Mouse (Mus musculus) gonadal fat pad, adult 2 months (tissue): ENCODE measurements around the gene C1qtnf3. TPM values are rescaled to one million over a fixed set of nuclear protein-coding genes. Genes with fewer than 3 reads are reported as not detected.

Experiments
- DNase-seq: peaks from one replicate; pipeline ENCODE4 v3.0.0-alpha.2; 2012; ENCODE audit warnings: low read depth
- polyA plus RNA-seq: library from polyadenylated mRNA; depleted of rRNA; stranded (reverse); fragments of >200 nt; gene quantifications from 2 replicates; pipeline ENCODE4 v1.2.3, GENCODE M21; 2012; rRNA removed

The C1qtnf3 gene
- 3.5 and 5.0 TPM in 2 replicates for polyA plus RNA-seq

- no peak for DNase-seq
Measured at GRCm38 (mm10) chr15:10951951-10952759, at the start of gene C1qtnf3. TSS of gene C1qtnf3 (plus strand) at chr15:10952332.

GRCm38 (mm10) chr15:10902360-10902759 lies 49.8 kb upstream of the C1qtnf3 start:
- no peak for DNase-seq

- DNase-seq: no peak
Measured at GRCm38 (mm10) chr15:10916611-10917311, 35.4 kb upstream of the C1qtnf3 start.

- no peak for DNase-seq
Measured at GRCm38 (mm10) chr15:10917312-10917660, 34.8 kb upstream of the C1qtnf3 start.

DNA sequence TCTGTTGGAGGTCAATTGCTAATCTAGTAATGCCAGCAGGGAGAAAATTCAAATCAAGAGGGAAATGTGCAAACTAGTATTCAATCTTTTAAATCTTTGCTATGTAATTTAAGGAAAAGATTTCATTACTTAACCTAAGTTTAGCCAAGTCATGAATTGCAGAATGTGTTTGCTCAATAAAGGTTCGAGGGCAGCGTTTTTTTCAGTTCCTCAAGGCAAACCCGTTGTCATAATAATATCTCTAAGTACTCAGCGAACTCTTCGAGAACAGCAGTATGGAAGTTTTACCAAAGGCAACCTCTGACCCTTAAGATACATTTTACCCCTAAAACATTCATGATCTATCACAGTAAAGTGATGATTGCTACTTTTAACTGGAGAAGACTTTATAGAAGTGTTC lies 31.9 kb upstream of the C1qtnf3 start:
- no peak for DNase-seq

DNA sequence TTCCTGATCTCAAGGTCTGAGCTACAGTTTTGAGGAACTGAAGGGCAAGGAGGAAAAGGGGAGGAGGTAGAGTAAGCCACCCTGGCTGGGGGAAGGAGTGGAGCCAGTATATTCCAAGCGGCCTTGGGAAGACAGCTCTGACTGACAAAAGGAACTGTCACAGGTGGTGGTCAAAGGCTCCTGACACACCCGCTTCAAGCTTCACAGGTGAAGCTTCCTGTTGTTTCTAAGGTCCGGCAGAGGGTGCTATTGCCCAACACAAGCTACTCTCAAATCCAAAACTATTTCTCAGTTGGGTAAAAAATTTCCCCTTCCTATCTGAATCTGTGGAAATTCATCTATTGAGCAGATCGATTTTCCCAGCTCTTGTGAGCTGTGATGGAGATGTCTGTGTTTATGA lies 31.1 kb upstream of the C1qtnf3 start:
- no peak for DNase-seq

GRCm38 (mm10) chr15:10922061-10922460 lies 30.1 kb upstream of the C1qtnf3 start:
- DNase-seq: no peak

DNA sequence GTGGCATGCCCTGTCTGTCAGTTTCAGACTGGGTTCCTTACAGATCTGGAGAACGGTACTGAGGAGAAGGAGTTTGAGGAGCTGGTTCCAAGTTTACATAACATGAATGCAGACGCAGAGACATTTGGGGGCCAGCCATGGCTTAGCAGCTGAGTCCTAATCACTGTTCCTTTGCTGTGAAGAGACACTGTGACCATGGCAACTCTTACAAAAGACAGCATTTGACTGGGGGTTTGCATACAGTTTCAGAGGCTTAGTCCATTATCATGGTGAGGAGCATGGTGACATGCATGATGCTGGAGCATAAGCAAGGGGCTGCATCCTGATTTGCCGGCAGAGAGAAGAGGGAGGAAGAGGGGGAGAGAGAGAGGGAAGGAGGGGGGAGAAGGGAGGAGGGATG lies 29.6 kb upstream of the C1qtnf3 start:
- DNase-seq: no peak

DNA sequence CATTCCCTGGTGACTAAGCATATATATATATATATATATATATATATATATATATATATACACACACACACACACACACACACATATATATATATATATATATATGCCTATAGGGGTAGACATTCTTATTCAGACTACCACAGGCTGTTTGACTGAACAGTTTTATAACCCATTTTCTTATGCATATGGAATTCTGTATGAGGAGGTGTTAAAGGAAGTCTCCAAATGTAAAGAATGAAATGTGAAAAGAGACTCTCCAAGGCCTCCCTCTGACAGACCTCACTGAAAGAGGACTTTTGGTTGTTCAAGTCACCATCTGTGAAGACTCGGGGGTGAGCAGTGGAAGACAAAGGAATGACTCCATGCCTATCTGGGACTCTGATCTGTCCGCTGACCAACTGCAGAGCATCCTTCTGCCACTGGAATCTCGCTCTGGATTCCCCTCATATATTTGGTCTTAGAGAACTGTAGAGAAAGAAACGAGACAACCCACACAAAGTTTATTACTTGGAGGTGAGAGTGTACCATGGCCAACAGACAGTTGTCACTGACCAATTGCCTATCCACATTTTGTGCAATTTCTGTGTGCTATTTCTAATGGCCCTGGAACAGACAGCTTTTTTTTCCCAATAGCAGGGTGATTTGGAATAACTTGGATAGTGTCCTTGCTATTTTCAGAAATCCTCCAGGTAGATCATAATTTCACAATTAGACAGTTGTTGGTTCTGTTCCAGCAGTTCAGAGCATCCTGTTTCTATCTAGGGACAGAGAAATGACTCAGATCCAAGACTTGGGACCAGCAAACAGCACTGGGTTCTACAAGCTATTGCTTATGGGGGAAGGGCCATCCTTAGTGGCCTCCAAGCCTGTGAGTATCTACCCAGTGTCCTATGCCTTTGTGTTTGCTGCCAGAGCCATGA lies 28.8 kb upstream of the C1qtnf3 start:
- DNase-seq: no peak

DNA sequence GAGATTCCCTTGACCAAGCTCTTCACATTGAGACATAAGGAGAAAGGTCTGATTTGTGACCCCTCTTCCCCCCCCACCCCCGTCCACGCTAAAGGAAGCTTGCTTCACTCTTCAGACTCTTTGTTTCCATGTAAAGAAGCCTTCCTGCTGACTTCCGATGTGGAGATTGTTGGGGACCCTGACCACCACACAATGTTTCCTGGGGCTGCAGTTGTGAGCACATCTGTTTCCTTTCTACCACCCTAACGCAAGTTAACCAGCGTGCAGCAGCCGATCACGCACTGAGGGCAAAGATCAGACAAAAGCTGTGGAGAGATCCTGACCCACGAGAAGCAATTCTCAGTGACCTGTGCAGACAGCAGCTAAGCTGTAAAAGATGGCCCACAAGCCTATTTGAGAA lies 24.8 kb upstream of the C1qtnf3 start:
- DNase-seq: no peak

DNA sequence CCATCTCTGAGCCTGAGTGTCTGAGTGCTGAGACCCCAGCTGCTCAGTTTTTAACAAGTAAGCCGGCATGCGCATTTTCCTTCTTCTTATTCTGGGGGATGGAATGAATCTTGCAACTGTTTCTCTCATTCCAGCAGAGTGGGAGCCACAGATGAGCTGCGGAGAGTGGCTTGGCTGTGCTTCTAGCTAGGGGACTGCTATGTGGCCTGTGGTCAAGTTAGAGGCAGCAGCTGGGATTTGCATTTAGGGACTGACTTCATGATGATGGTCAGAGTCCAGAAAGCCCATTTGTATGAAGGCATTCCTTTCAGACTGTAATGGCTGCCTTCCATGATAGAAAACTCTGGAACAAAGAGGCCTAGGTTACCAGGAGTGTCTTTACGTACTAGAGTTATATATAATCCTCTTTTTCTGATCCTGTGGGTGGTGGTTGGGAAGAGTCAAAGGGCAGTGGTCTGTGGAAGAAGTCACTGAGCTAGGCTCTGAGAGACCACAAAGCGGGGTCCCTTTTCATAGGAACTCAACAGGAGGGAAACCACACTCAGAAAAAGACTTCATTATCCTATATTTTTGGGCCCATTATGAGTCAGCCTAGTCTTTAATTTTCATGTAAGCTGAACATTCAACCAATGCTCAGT lies 23.4 kb upstream of the C1qtnf3 start:
- DNase-seq: no peak

GRCm38 (mm10) chr15:10933930-10934329 lies 18.2 kb upstream of the C1qtnf3 start:
- DNase-seq: no peak

- no peak for DNase-seq
Measured at GRCm38 (mm10) chr15:10940148-10941108, 11.7 kb upstream of the C1qtnf3 start.

GRCm38 (mm10) chr15:10941901-10942300 lies 10.2 kb upstream of the C1qtnf3 start:
- no peak for DNase-seq

DNA sequence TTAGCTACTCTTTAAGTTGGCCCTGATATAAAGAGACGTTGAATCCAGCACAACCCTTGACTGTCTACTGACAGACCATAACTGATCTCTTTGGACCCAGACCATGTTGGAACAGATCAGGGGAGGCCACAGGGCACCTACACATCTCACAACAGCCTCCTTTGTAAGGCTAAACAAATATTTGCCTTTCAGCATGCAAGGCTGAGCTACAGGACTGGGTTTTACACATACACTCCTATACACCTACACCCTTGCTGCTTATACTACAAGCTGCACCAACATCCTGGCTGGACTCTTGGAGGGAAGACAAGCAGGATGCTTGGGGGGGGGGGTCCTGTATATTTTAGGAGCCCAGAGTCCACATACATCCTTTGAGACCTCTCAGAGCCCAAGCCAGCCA lies 4.3 kb upstream of the C1qtnf3 start:
- DNase-seq: no peak

- no peak for DNase-seq
Measured at GRCm38 (mm10) chr15:10952760-10953305, 701 bp downstream of the C1qtnf3 start.

DNA sequence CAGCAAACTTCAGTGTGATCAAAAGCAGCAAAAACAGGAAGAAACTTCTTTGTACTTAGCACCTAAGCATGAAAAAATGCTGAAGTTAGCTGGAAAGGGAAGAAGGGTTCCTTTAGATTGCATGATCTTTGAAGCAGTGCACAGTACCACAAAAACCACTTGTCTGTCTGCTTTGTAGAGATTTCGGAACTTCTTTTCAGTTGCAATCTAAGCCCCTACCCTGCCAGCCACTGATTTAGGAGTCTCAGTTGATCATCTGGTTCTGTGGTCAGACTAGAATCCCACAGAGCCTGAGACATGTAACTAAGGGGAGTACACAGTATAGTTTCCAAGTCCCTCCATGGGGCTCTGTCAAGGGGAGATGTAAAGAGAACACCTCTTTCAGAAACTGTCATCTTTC lies 1.3 kb downstream of the C1qtnf3 start:
- no peak for DNase-seq

- DNase-seq: no peak
Measured at GRCm38 (mm10) chr15:10954381-10955016, 2.4 kb downstream of the C1qtnf3 start.

DNA sequence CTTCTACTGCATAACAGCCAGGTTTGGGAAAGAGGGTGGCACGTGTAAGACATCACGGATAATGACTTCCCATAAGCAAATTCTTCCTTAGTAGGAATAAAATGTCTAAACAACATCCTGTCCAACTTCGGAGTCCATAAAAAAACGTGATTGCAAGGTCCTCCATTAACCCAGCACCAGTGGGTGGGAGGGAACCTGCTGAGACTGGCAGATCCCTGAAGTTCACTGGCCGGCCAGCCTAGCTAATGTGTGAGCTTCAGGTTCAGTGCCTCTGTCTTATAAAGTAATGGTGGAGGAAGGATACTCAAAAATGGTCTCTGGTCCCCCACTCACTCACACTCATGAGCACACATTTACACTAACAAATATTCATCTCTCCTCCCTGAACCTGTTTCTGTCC lies 3.0 kb downstream of the C1qtnf3 start:
- DNase-seq: no peak

- no peak for DNase-seq
Measured at GRCm38 (mm10) chr15:10956706-10957105, 4.6 kb downstream of the C1qtnf3 start.
